Mouse (Mus musculus) left cerebral cortex, adult 18-20 months (tissue): ENCODE results near the gene Pde4c. TPM values are rescaled to one million over a fixed set of nuclear protein-coding genes. Genes with fewer than 3 reads are reported as not detected.
A peak's percentile ranks its signal among the peaks of the same experiment; 100 is the strongest.

Experiments
- DNase-seq, 2 experiments: peaks; one replicate each; pipeline ENCODE4 v3.0.0; 2021 to 2022; ENCODE audit warnings: low spot score in 2 of 2, mixed read lengths in 1 of 2
- total RNA-seq, 2 experiments: library from RNA; stranded (reverse); gene quantifications; 2 replicates each; pipeline ENCODE4 v1.2.3; 2021

The Pde4c gene
- total RNA-seq, 2 experiments from 2014 or later: 1.6 to 3.4 TPM

DNA sequence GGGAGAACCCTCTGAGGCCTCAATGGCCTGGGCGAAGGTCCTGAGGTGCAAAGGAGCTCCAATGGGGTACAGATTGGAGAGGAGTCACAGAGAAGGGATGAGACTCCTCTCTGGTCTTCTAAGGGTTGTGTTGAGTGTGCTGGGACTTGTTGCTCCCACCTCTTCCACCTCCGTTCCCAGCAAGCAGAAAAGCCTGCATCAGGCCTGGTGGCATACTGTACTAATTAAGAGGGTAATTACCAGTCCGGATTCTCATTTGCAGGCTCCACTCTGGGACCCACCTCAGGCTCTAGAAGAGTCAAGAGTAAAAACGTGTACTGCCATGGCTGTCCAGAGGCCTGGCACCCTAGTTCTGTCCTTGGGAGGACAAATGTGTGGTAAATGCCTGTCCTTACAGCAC is 26.6 kb upstream of the Pde4c start:
- DNase-seq: no peak

DNA sequence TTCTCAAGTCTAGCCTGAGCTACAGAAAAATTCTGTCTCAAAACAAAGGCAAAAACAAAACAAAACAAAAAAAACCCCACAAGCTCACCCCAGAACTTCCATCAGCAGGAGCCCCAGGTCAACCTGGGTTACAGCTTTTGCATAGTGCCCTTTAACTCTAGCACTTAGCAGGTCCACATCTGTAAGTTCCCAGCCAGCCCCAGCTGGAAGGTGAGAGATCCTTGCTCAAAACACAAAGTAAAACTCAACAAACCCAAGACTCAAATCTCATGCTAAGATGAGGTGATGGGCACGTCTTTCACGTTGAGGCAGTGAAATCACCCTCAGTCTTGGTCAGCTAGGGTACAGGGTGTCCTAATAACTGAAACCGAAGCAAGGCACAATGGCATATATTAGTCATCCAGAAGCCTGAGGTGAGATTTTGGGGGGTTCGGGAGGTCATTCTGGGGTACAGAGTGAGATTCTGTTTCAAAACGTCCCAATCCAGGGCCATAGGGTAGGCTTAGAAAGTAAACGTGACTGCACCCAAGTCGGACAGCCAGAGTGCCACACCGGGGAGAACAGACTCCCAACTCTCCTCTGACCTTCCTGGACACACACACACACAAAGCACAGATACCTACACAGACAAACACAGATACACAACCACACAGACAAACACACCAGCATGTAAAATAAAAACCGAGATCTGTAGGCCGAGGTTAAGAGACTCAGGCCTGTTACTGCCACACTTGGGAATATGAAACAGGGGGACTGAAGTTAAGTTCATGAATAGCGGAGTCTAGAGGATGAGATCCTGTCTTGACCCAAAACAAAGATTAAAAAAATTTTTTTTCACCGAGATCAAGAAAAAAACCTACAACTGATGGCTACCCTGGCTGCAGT is 25.9 kb upstream of the Pde4c start:
- DNase-seq: no peak

DNA sequence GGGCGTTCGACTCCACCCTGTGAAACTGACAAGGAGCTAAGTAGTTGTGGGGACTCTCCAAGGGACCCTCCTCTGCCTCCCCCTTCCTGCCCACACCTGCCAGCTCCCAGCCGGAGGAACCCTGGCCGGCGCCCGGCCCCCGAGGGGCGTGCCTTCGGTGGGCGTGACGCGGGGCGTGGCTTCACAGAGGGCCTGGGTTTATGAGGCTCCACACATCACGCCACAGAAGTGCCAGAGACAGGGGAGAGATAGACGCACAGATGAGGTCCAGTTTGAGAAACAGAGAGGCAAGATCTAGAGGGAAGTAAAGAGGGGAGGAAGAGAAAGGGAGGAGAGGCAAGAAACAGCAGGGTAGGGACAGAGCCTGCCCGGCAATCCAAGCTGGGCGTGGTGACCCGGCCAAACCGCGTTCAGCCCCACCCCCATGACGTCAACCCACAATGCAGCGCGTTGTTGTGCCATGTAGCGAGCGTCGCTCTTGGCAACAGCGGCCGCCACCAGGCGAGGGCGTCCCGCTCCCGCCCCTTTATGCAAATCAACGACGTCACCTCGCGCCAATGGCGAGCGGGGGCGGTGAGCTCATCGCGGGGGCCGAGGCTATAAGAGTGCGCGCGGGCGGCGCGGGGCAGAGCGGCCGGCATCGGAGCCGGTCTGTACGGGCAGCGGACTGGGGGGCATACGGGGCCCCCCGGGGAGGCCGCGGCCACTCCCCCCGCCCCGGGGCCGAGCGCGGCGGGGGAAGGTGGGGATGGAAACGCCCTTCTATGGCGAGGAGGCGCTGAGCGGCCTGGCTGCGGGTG is 25.0 kb upstream of the Pde4c start, which contains the start of gene Jund:
Jund (plus strand) TSS at position 640 of the 800 bp plus-strand sequence.
- DNase-seq: peak; percentile 98 to 99

DNA sequence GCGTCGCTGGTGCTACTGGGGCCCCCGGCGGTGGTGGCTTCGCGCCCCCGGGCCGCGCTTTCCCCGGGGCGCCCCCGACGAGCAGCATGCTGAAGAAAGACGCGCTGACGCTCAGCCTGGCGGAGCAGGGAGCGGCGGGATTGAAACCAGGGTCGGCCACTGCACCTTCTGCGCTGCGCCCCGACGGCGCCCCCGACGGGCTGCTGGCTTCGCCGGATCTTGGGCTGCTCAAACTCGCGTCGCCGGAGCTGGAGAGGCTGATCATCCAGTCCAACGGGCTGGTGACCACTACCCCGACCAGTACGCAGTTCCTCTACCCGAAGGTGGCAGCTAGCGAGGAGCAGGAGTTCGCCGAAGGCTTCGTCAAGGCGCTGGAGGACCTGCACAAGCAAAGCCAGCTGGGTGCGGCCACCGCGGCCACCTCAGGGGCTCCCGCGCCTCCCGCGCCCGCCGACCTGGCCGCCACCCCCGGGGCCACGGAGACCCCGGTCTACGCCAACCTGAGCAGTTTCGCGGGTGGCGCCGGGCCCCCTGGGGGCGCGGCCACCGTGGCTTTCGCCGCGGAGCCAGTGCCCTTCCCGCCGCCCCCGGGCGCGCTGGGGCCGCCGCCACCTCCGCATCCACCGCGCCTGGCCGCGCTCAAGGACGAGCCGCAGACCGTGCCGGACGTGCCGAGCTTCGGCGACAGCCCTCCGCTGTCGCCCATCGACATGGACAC is 24.2 kb upstream of the Pde4c start:
- DNase-seq: peak in 1 of 2 experiments; percentile 67

DNA sequence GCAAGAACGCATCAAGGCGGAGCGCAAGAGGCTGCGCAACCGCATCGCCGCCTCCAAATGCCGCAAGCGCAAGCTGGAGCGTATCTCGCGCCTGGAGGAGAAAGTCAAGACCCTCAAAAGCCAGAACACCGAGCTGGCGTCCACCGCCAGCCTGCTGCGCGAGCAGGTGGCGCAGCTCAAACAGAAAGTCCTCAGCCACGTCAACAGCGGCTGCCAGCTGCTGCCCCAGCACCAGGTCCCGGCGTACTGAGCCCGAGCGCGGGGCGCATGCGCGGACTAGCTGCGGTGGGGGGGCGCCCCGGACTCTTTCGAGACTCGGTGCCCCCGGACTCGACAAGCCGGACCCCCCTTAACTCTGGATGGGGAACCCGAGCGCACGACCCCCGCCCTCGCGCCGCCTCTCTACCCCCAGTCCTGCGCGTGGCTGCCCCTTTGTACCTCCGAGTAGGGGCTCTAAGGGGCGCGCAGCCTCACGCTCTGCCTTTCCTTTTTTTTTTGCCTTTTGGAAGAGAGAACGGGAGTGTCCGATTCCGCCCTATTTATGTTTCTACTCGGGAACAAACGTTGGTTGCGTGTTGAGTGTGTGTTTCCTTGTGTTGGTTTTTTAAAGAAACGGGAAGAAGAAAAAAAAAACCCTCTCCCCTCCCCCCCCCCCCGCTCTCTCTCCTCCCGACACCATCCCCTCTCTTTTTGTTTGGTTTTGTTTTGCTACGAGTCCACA is 23.5 kb upstream of the Pde4c start:
- peak; percentile 65 to 70 for DNase-seq

DNA sequence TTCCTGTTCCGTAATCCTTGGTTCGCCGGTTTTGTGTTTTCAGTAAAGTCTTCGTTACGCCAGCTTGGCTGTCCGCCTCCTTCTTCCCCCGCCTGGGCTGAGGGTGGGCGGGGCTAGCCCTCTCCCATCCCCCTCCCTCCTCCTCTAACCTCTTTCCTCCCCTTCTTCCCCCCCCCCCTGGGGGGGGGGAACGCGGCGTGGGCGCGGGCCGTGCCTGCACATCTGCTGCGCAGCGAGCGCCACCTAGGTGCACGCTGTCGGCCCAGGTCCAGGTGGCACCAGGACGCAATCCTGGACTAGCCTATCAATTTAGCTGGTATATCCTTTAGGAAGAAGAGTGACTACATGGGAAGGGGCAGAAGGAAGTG is 23.0 kb upstream of the Pde4c start:
- DNase-seq: peak; percentile 77 to 88

DNA sequence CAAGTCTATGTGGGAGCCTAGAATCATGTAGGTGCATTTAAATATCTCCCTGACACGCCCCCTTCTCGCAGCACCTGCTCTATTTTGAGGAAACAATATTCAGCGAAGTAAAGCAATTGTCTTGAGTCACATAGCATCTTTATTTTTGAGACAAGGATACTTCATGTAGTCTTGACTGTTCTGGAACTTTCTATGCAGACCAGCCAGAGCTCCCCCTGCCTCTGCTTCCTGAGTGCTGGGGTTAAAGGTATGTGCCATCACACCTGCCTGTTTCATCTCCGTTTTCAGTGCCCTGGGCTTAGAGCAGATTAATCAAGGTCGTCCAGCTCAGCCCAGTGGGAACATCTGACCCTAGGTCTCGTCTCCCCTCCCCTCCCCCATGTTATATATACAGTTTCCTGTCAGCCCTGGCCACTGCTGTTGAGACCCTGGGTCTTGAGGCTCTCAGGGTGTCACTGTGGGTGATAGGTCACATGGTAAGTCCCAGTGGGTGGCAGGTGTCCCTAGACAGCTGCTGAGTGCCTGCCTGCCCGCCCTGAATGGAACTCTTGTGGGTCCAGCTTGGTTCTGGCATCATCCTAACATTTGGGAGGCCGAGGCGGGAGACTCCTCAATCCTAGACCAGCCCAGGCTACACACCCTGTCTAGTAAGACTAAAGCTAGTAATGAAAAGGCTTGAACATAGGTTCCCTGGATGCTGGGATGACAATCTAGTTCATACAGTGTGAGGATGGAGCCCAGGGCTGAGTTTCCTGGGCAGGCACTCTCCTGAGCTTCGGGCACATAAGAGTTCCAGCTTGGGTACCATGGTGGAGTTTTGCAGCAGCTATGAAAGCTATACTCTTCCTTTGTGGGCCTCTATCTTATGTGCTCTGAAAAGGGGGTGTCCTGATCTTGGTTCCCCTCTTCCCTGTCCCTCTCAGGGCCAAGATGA is 22.2 kb upstream of the Pde4c start:
- DNase-seq: no peak

DNA sequence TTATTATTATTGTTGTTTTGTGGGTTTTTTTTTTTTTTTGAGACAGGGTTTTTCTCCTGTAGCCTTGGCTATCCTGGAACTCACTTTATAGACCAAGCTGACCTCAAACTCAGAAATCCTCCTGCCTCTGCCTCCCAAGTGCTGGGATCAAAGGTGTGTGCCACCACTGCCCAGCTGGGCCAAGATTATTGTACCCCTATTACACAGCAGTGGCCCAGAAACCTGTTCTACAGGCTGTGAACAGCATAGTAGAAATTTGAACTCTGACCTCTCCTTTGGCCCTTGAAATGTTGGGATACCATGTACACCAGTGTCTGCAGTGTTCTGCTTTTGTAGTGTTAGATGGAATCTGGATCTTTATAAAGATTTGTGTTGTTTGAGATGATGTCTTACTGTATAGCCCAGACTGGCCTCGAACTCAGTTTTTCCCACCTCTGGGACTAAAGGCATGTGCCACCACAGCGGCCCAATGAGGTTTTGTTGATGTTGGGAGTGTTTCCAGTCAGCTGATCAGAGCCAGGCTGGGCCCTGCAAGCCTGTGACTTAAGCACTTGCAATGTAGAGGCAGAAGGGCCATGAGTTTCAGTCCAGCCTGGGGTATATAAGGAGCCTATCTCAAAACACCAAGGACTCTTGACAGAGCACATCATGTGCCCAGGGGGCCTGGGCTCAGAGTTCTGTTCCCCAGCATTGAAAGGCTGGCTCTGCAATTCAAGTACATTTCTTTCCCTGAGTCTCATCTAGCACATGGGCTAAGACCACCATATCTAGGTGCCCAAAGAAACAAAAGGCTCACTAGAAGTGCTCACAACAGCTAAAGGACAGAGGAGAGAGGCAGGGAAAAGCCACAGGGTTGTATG is 21.3 kb upstream of the Pde4c start:
- no peak for DNase-seq

DNA sequence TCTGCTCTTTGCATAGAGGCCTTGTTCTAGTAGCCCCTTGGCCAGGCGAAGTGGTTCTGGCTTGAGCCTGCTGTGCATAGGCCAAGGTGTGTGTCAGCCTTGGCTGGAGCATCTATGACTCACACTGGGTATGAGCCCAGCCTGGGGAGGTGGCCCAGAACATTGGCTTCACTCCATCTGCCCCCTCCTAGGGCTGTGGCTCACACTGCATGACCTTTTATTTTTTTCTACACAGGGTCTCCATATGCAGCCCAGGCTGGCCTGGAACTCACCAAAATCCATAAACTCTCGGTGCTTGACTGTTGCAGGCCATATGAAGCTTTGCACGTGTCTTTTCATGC is 20.7 kb upstream of the Pde4c start:
- DNase-seq: no peak

DNA sequence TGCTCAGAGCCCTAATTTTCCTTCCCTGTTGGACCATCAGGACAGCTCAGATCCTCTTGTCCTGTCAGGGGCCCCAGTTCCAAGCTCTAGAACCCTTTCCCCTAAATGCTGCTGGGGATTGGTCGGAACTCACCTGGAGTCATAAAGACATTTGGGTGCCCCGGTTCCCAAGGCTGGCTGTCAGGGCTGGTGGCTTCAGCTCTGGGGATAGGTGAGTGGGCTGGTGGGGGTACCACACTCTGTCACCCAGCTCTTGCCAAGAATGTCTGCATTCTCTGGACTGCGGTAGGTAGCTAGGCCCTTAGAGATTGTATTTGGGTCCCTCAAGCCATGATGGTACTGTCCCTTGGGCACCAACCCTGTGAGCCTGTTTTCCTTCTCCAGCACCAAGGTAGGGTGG is 20.2 kb upstream of the Pde4c start, which contains the start of gene Iqcn:
Iqcn (plus strand) TSS at position 171 of the 400 bp plus-strand sequence.
- no peak for DNase-seq

DNA sequence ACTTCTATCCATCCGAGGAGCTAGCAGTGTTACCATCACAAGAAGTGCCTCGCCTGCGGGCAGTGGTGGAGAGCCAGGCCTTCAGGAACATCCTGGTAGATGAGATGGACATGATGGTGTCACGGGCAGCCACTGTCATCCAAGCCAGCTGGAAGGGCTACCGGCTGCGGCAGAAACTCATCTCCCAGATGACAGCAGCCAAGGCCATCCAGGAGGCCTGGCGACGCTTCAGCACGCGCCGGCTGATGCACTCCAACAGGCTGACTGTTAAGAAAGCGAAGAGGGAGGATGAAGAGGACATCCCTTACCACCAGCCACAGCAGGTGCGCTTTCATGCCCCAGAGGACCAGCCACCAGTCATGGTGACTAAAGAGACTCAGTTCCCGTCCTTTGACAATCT is 15.2 kb upstream of the Pde4c start:
- no peak for DNase-seq

DNA sequence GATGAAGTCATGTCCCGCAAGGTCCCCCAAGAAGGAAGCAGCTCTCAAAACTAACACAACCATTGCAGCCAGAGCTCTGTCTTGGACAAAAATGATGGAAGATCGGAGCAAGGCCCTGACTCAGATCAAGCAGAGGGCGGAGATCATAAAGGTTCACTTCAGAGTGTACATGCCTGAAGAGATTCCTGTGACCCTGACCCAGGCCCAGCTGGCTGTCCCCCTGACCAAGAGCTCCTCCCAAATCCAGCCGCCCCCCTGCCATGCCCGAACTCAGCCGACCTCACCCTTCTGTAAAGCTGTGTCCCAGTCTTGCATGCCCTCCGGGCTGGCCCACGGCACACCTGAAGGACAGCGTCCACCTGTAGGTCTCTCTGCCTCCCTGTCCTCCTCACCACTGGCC is 13.7 kb upstream of the Pde4c start:
- no peak for DNase-seq

DNA sequence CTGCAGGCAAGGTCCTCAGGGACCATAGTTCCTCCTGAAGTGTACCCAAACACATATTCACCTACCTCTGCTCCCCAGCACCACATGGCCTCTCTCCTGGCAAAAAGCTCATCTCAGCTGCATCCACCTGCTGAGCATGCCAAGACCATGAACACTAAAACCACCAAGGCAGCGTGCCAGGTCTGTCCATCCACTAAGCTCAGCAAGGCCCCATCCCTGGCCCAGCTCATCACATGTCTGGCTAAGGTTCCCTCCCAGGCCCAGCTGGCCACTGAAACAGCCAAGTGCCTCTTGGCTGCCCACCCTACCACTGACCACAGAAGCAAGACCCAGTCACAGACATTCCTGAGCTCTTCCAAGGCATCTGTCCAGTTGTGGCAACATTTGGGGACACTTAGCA is 13.2 kb upstream of the Pde4c start:
- no peak for DNase-seq

DNA sequence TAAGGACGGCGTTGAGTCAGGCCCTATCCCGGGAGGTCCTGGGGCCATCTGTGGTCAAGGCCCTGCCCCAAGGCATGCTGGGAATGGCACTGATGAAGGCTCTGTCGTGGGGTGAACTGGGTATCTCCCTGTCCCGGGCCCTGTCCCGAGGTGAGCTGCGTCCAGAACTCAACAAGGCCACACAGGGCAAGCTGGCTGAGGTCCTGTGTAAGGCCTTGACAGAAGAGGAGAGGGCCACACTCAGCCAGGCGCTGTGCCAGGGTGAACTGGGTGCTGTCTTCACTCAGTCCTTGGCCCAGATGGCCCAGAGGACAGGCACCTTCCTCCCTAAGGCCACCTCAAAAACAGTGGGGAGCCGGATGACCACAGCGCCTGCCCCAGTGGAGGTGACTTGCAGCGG is 12.5 kb upstream of the Pde4c start:
- no peak for DNase-seq

DNA sequence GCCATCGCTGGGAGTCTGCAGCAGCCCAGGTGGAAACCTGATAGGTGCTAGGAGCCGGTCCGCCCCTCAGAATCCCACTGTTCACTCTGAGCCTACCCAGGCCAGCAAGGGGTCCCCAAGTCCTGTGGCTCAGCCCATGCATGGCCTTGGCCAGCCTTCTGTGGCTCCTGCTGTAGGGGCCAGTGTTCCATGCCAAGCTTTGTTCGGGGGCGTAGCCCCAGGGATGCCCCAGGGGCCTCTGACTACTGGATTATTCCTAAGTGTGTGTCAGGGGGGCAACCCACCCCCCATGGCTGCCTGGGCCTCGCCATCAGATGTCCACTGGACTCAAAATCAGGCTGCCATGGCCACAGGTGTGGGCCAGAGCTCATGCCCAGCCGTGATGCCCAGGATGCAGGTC is 9.5 kb upstream of the Pde4c start:
- DNase-seq: no peak

DNA sequence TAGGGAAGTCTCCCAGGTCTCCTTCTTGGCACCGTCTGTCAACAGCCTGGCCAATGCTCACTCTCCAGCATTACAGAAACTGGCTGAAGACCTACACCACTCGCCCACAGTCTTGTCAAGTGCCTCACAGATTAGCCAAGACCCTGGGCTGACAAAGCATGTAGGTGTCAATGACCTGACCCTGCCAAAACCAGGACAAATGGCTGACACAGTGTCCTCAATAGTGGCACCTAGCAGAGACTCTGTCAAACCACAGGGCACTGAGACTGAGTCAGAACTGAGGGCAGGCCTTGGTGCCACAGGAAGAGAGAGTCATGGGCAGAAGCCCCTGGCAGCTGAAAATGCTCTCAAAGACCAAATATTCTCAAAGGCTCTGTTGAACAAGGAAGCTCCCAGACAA is 8.4 kb upstream of the Pde4c start:
- no peak for DNase-seq

DNA sequence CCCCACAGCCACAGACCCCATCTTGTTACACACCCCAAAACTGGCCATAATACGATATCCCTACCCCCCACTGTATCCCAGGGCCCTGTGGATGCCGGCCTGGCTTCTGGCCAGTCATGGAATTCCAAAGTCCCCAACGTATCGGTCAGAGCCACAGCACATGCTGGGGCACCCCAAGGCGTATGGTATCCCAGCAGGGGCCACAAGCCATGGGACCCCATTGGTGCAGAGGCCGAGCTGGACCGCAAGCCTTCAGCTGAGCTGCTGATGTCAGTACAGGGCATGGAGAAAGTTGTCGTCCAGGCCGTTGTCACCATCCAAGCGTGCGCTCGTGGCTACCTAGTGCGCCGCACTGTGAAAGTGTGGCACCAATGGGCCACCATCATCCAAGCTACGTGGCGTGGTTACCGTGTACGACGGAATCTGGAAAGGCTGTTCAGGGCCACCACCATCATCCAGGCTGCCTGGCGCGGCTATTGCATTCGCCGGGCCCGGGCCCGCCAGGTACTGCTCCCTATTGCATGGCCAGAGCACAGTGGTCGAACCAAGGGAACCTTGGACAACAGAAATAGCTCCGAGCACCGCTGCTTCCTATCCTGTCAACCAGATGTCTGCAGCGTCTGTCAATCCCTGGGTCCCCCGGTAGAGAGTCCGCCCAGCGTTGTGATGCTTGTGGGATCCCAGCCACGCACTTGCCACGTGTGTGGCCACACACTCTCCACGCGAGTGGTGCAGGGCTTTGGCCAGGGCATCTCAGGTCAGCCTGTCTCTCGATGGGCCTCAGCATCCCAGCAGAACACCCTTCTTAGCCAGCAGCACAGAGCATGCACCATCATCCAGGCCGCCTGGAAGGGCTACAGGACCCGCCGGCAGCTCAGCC is 6.8 kb upstream of the Pde4c start:
- DNase-seq: no peak

DNA sequence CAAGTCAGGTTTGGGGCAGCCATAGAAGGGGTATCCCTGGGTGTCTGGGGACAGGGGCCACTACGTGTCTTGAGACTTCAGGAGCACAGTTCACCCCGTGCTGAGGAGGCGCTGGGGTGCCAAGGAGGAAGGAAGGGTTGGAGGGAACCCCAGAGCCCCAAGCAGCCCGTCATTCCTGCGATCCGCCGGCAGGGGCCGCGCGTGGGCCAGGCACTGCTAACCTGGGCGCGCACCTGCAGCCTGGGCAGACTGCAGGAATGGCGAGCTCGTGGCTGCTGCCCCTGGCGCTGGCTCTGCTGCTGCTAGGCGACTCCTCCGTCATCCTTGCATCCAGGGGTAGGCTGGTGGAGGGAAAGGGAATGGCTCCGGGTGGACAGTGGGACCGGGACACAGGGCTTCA is 5.2 kb upstream of the Pde4c start, which contains the start of gene Gm3336:
Gm3336 (plus strand) TSS at position 247 of the 400 bp plus-strand sequence.
- DNase-seq: peak; percentile 67 to 74
